Comparison of ENCODE assay signal across 8 mouse cellular contexts in the genomic region with DNA sequence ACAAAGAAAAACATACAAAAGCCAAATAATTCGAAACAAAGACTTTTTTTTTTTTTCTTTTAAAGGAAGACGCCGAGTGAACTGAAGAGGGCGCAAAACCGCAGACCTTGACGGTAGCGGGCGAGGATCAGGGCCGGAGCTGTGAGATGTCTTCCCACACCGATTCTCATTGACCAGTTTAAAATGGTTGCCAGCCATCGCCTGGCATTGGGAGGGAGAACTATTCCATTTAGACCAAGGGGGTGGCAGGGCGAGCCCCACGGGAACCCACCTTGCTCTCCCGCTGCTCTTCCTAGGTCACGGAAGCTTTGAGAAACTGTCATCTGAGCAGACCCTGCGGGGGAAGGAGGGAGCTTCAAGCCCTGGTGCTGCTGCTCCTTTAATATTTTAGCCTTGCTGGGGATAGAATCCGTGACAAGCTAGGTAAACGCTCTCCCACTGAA. TPM values are rescaled to one million over a fixed set of nuclear protein-coding genes. Genes with fewer than 3 reads are reported as not detected.
A peak's percentile ranks its signal among the peaks of the same experiment; 100 is the strongest.
DNase-seq lines count a peak whose midpoint lies in the region; ATAC-seq and TF ChIP-seq lines count a peak whose summit lies in the region.

No protein-coding gene starts in this region.

- WGBS in forebrain, postnatal 0 days: 2% methylated on average over 18 of the region's 18 CpGs
- 1% methylated on average over 18 of the region's 18 CpGs for WGBS in midbrain, embryonic 16.5 days

- DNase-seq in left cerebral cortex, adult 18-20 months (ENCODE audit: low spot score in 2 of 2): peak; percentile 57 to 61
- no peak for DNase-seq in left cerebral cortex, adult 11 months (ENCODE audit: low spot score)
- peak; percentile 73 for DNase-seq in cerebellum, adult 9-10 months
- peak; percentile 81 for DNase-seq in forebrain, postnatal 0 days
- peak; percentile 84 for DNase-seq in induced T-regulatory cell, adult 2 months (ENCODE audit: low read depth)
- peak; percentile 73 for DNase-seq in liver
- DNase-seq in spleen, postnatal 36 days (ENCODE audit: low spot score in 2 of 2): peak; percentile 58 to 75

- no peaks in the 10 kb centered on the region for H3K36me3 ChIP-seq in forebrain, postnatal 0 days (ENCODE audit: insufficient read depth)
- H3K36me3 ChIP-seq in midbrain, embryonic 16.5 days (ENCODE audit: control insufficient read depth, insufficient read depth, low read length): no peaks in the 10 kb centered on the region

- 0 out of 2 replicates have a peak, but pooled peaks cover 3% of the 10 kb centered on the region for H3K4me1 ChIP-seq in forebrain, postnatal 0 days (ENCODE audit: insufficient read depth)
- H3K4me1 ChIP-seq in midbrain, embryonic 16.5 days (ENCODE audit: control insufficient read depth, insufficient read depth, low read length): peaks cover 11% of the 10 kb centered on the region

- H3K27ac ChIP-seq in forebrain, postnatal 0 days (ENCODE audit: low read depth, low read length): peak overlapping the region; percentile 92
- H3K27ac ChIP-seq in midbrain, embryonic 16.5 days (ENCODE audit: low read length): peak overlapping the region; percentile 95

- H3K4me2 ChIP-seq in forebrain, postnatal 0 days (ENCODE audit: low read depth): peak overlapping the region; percentile 55
- H3K4me2 ChIP-seq in midbrain, embryonic 16.5 days (ENCODE audit: low read length): peak overlapping the region; percentile 65

- H3K9ac ChIP-seq in forebrain, postnatal 0 days: peak overlapping the region; percentile 71
- H3K9ac ChIP-seq in midbrain, embryonic 16.5 days (ENCODE audit: low read depth, low read length): peak overlapping the region; percentile 72

- ATAC-seq in forebrain, postnatal 0 days: peak; percentile 79
- ATAC-seq in midbrain, embryonic 16.5 days: peak; percentile 68; the same call in 1 of the 2 replicates

- H3K27me3 ChIP-seq in forebrain, postnatal 0 days (ENCODE audit: insufficient read depth, low read length): no peaks in the 10 kb centered on the region; the same call in 1 of the 2 replicates
- H3K27me3 ChIP-seq in midbrain, embryonic 16.5 days (ENCODE audit: control insufficient read depth, insufficient read depth, low read depth, low read length): no peaks in the 10 kb centered on the region

- H3K9me3 ChIP-seq in forebrain, postnatal 0 days (ENCODE audit: low read length): no peaks in the 10 kb centered on the region
- H3K9me3 ChIP-seq in midbrain, embryonic 16.5 days (replicated peaks; ENCODE audit: control insufficient read depth, low read length, poor library complexity, severe bottlenecking): no peaks in the 10 kb centered on the region

- peak; percentile 67 for TF ChIP-seq CTCF in forebrain, postnatal 0 days (IDR thresholded peaks at IDR 0.05; ENCODE audit: low read depth)

- H3K4me3 ChIP-seq in forebrain, postnatal 0 days (ENCODE audit: low read depth, low read length): peak overlapping the region; percentile 38
- H3K4me3 ChIP-seq in midbrain, embryonic 16.5 days (ENCODE audit: low read depth, low read length): peak overlapping the region; percentile 37

RNA-seq across cellular contexts. Expression of gene Hnrnph1, which starts 5.4 kb away (rescaled TPM):
- total RNA-seq in left cerebral cortex, adult 18-20 months (2021): 100 to 1,000 TPM; 257 to 271 TPM
- total RNA-seq in forebrain, postnatal 0 days (2014; rRNA removed): 325 and 407 TPM in 2 replicates
- 297 and 302 TPM in 2 replicates for polyA plus RNA-seq in forebrain, postnatal 0 days (2015; fragmentation: Nextera tagmentation; extraction: Ambion mirVana)
- 456 and 531 TPM in 2 replicates for polyA plus RNA-seq in midbrain, embryonic 16.5 days (2015; fragmentation: Nextera tagmentation; extraction: Ambion mirVana)

RNA-seq across cellular contexts. Expression of gene Cby3, which starts 17.2 kb away (rescaled TPM):
- total RNA-seq in left cerebral cortex, adult 18-20 months (2021): under 1 TPM in 1 of 2 experiments, not detected in 1; 0.93 TPM
- total RNA-seq in forebrain, postnatal 0 days (2014; rRNA removed): 0.38 TPM in 1 of 2 replicates, not detected in the other
- 0.64 and 1.2 TPM in 2 replicates for polyA plus RNA-seq in forebrain, postnatal 0 days (2015; fragmentation: Nextera tagmentation; extraction: Ambion mirVana)
- polyA plus RNA-seq in midbrain, embryonic 16.5 days (2015; fragmentation: Nextera tagmentation; extraction: Ambion mirVana): 1.3 and 1.7 TPM in 2 replicates

RNA-seq across cellular contexts. Expression of gene Canx, which starts 45.9 kb away (rescaled TPM):
- 100 to 1,000 TPM; 398 to 431 TPM for total RNA-seq in left cerebral cortex, adult 18-20 months (2021)
- 237 and 298 TPM in 2 replicates for total RNA-seq in forebrain, postnatal 0 days (2014; rRNA removed)
- polyA plus RNA-seq in forebrain, postnatal 0 days (2015; fragmentation: Nextera tagmentation; extraction: Ambion mirVana): 182 and 233 TPM in 2 replicates
- polyA plus RNA-seq in midbrain, embryonic 16.5 days (2015; fragmentation: Nextera tagmentation; extraction: Ambion mirVana): 294 and 304 TPM in 2 replicates

RNA-seq across cellular contexts. Expression of gene Rufy1, which starts 59.5 kb away (rescaled TPM):
- total RNA-seq in left cerebral cortex, adult 18-20 months (2021): 10 to 100 TPM; 29.2 to 30.3 TPM
- 20.5 and 22.6 TPM in 2 replicates for total RNA-seq in forebrain, postnatal 0 days (2014; rRNA removed)
- polyA plus RNA-seq in forebrain, postnatal 0 days (2015; fragmentation: Nextera tagmentation; extraction: Ambion mirVana): 18.3 and 25.0 TPM in 2 replicates
- polyA plus RNA-seq in midbrain, embryonic 16.5 days (2015; fragmentation: Nextera tagmentation; extraction: Ambion mirVana): 30.6 and 31.5 TPM in 2 replicates
